Mouse (Mus musculus) ES-CJ7 (cell line): ENCODE results near the gene Mbd5.

ENCODE experiments used
- DNase-seq: peaks from one replicate; pipeline ENCODE4 v3.0.0; 2011; ENCODE audit warnings: low read depth, low spot score

The Mbd5 gene

GRCm38 (mm10) chr2:49349813-49350212 is 400.5 kb downstream of the Mbd5 start:
- DNase-seq, result no peak

- DNase-seq, result no peak
These were observed 401.5 kb downstream of the Mbd5 start for GRCm38 (mm10) chr2:49350852-49351251.

GRCm38 (mm10) chr2:49354066-49354465 is 404.8 kb downstream of the Mbd5 start:
- DNase-seq, result no peak

- no peak for DNase-seq
These were observed 406.6 kb downstream of the Mbd5 start for GRCm38 (mm10) chr2:49355867-49356266.

- no peak for DNase-seq
These were observed 409.0 kb downstream of the Mbd5 start for GRCm38 (mm10) chr2:49358128-49358814.

- DNase-seq, result peak; percentile 49
These were observed 409.7 kb downstream of the Mbd5 start for GRCm38 (mm10) chr2:49358839-49359520.

GRCm38 (mm10) chr2:49359706-49360105 is 410.4 kb downstream of the Mbd5 start:
- no peak for DNase-seq

- peak; percentile 79 for DNase-seq
These were observed 415.2 kb downstream of the Mbd5 start for GRCm38 (mm10) chr2:49364546-49364945.

- no peak for DNase-seq
These were observed 417.7 kb downstream of the Mbd5 start for GRCm38 (mm10) chr2:49366878-49367545.

- no peak for DNase-seq
These were observed 418.2 kb downstream of the Mbd5 start for GRCm38 (mm10) chr2:49367546-49367917.

GRCm38 (mm10) chr2:49371632-49372031 is 422.3 kb downstream of the Mbd5 start:
- DNase-seq, result peak; percentile 88

- DNase-seq, result no peak
These were observed 423.3 kb downstream of the Mbd5 start for GRCm38 (mm10) chr2:49372586-49372985.
